Mouse (Mus musculus) ES-E14 (cell line): Measurements from ENCODE around the gene Mdm2.

Experiments
- HCFC1 ChIP-seq: IDR thresholded peaks from 2 replicates; pipeline ENCODE4 v1.6.1; 2012; ENCODE audit warnings: low read length, inconsistent platforms, borderline replicate concordance; ENCODE audit not compliant: insufficient read depth
- MAFK ChIP-seq: IDR thresholded peaks from 2 replicates; pipeline ENCODE4 v1.6.1; 2014; ENCODE audit warnings: mild to moderate bottlenecking, low read depth, low read length, inconsistent platforms; ENCODE audit not compliant: insufficient read depth
- ZC3H11A ChIP-seq: IDR thresholded peaks from 2 replicates; pipeline ENCODE4 v1.6.1; 2012; ENCODE audit warnings: low read depth, mild to moderate bottlenecking, inconsistent platforms, low read length, borderline replicate concordance

GRCm38 (mm10) chr10:117737075-117737474 is 26.5 kb upstream of the Mdm2 start:
- TF ChIP-seq HCFC1 (no peak), ZC3H11A (no peak), MAFK (no peak)
